Mouse (Mus musculus) left cerebral cortex, adult 18-20 months (tissue): Measurements from ENCODE around the gene Ift43. TPM values are rescaled to one million over a fixed set of nuclear protein-coding genes. Genes with fewer than 3 reads are reported as not detected.
A peak's percentile ranks its signal among the peaks of the same experiment; 100 is the strongest.

ENCODE experiments used
- DNase-seq, 2 experiments: peaks; one replicate each; pipeline ENCODE4 v3.0.0; 2021 to 2022; ENCODE audit warnings: low spot score in 2 of 2, mixed read lengths in 1 of 2
- total RNA-seq, 2 experiments: library from RNA; stranded (reverse); gene quantifications; 2 replicates each; pipeline ENCODE4 v1.2.3; 2021

The Ift43 gene
- total RNA-seq, 2 experiments from 2014 or later, result 16.1 to 16.4 TPM

- no peak for DNase-seq
Measured at GRCm38 (mm10) chr12:86078176-86078552, 4.2 kb upstream of the Ift43 start.

GRCm38 (mm10) chr12:86078553-86079201 lies 3.7 kb upstream of the Ift43 start, which contains the start of gene Tgfb3:
Gene Tgfb3 (minus strand): TSS chr12:86079041.
- peak; percentile 37 to 58 for DNase-seq

- DNase-seq, result peak; percentile 94
Measured at GRCm38 (mm10) chr12:86079202-86079667, 3.1 kb upstream of the Ift43 start.

- peak; percentile 50 to 63 for DNase-seq
Measured at GRCm38 (mm10) chr12:86085873-86086272, 3.5 kb downstream of the Ift43 start.

- no peak for DNase-seq
Measured at GRCm38 (mm10) chr12:86086550-86086949, 4.2 kb downstream of the Ift43 start.

- DNase-seq, result no peak
Measured at GRCm38 (mm10) chr12:86088042-86088441, 5.7 kb downstream of the Ift43 start.

GRCm38 (mm10) chr12:86090764-86091163 lies 8.4 kb downstream of the Ift43 start:
- no peak for DNase-seq

GRCm38 (mm10) chr12:86091601-86092132 lies 9.3 kb downstream of the Ift43 start:
- DNase-seq, result no peak

- no peak for DNase-seq
Measured at GRCm38 (mm10) chr12:86094075-86094474, 11.7 kb downstream of the Ift43 start.

- no peak for DNase-seq
Measured at GRCm38 (mm10) chr12:86095806-86096205, 13.5 kb downstream of the Ift43 start.

- no peak for DNase-seq
Measured at GRCm38 (mm10) chr12:86097781-86098180, 15.4 kb downstream of the Ift43 start.

- DNase-seq, result no peak
Measured at GRCm38 (mm10) chr12:86100711-86101110, 18.4 kb downstream of the Ift43 start.

- no peak for DNase-seq
Measured at GRCm38 (mm10) chr12:86102686-86103085, 20.3 kb downstream of the Ift43 start.

GRCm38 (mm10) chr12:86103391-86103790 lies 21.1 kb downstream of the Ift43 start:
- peak in 1 of 2 experiments; percentile 30 for DNase-seq

GRCm38 (mm10) chr12:86103852-86104251 lies 21.5 kb downstream of the Ift43 start:
- DNase-seq, result no peak

- no peak for DNase-seq
Measured at GRCm38 (mm10) chr12:86104297-86104696, 22.0 kb downstream of the Ift43 start.

GRCm38 (mm10) chr12:86105546-86105945 lies 23.2 kb downstream of the Ift43 start:
- no peak for DNase-seq

- DNase-seq, result no peak
Measured at GRCm38 (mm10) chr12:86106086-86106485, 23.7 kb downstream of the Ift43 start.

GRCm38 (mm10) chr12:86107645-86108044 lies 25.3 kb downstream of the Ift43 start:
- DNase-seq, result no peak

GRCm38 (mm10) chr12:86109531-86109930 lies 27.2 kb downstream of the Ift43 start:
- DNase-seq, result no peak

GRCm38 (mm10) chr12:86110637-86111036 lies 28.3 kb downstream of the Ift43 start:
- DNase-seq, result no peak

GRCm38 (mm10) chr12:86116295-86116835 lies 34.0 kb downstream of the Ift43 start:
- DNase-seq, result no peak

GRCm38 (mm10) chr12:86124016-86124415 lies 41.7 kb downstream of the Ift43 start:
- DNase-seq, result no peak
